Mouse (Mus musculus): ENCODE results near the gene Igfbp2. TPM values are rescaled to one million over a fixed set of nuclear protein-coding genes. Genes with fewer than 3 reads are reported as not detected.

Igfbp2 gene
- total RNA-seq, 2 experiments from 2014 or later: 45.6 to 56.5 TPM

GRCm38 (mm10) chr1:72853759-72854158 lies 29.5 kb downstream of the Igfbp2 start:
- DNase-seq (ENCODE audit: low spot score in 2 of 2): no peak

GRCm38 (mm10) chr1:72854337-72855237 lies 30.3 kb downstream of the Igfbp2 start:
- DNase-seq (ENCODE audit: low spot score in 2 of 2): no peak

DNA sequence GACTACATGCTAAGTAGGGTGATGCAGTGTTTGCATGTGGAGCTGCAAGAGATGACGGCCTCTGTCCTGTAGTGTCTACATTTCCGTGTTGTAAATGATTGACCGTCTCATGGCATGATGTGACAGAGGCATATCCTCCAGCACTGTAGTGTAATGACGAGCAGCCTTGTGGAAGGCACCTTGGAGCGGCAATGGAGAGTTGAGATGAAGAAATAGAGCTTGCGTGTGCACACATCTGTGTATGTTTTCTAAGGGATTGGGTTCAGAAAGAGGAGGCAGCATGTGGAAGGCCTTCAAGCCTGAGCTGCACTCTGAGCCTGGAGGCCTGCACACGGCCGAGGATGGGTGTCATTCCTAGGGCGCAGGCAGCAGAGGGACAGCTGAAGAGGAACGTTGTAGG lies 31.4 kb downstream of the Igfbp2 start:
- no peak for DNase-seq (ENCODE audit: low spot score in 2 of 2)

GRCm38 (mm10) chr1:72856209-72856909 lies 32.1 kb downstream of the Igfbp2 start:
- DNase-seq (ENCODE audit: low spot score in 2 of 2): no peak

- DNase-seq (ENCODE audit: low spot score in 2 of 2): no peak
Observed at GRCm38 (mm10) chr1:72857142-72857541, 32.8 kb downstream of the Igfbp2 start.

GRCm38 (mm10) chr1:72857631-72858030 lies 33.3 kb downstream of the Igfbp2 start:
- no peak for DNase-seq (ENCODE audit: low spot score in 2 of 2)

DNA sequence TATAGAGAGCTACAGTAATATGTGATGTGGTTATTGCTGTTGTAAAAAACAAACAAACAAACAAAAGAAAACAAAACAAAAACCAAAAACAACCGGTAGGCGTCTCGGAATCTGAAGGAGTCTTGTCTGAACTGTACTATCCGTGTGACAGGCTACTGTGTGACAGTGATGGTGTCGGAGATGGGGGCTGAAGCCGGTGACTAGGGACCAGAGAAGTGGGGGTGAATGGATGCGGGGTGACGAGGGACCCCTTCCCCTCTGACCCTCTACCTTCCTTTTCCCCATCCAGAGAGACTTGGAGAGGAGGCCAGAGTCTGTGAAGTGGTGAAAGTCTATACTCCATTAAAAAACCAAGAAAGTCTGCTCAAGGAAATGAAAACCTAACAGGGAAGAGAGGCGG lies 34.0 kb downstream of the Igfbp2 start:
- no peak for DNase-seq (ENCODE audit: low spot score in 2 of 2)

DNA sequence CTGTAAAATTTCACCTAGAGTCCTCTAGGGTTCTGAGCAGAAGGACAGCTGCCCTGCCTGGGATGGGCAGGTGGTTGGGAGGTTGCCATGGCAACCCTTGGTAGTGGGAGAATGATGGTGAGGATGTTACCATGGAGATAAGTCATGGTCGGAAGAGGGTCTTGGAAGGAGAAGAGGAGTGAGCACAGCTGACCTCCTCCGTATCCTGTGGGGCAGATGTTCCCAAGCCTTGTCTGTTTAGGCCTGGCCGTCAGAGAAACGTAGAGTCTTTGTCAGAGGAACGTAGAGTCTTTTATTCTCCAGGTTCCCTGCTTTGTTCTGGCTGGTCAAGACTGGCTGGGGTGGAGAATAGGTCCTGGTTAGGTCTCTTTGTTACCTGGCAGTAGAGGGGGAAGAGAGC lies 34.6 kb downstream of the Igfbp2 start:
- DNase-seq (ENCODE audit: low spot score in 2 of 2): no peak

- DNase-seq (ENCODE audit: low spot score in 2 of 2): no peak
Observed at GRCm38 (mm10) chr1:72859963-72860362, 35.7 kb downstream of the Igfbp2 start.

GRCm38 (mm10) chr1:72860502-72860901 lies 36.2 kb downstream of the Igfbp2 start:
- DNase-seq (ENCODE audit: low spot score in 2 of 2): no peak

DNA sequence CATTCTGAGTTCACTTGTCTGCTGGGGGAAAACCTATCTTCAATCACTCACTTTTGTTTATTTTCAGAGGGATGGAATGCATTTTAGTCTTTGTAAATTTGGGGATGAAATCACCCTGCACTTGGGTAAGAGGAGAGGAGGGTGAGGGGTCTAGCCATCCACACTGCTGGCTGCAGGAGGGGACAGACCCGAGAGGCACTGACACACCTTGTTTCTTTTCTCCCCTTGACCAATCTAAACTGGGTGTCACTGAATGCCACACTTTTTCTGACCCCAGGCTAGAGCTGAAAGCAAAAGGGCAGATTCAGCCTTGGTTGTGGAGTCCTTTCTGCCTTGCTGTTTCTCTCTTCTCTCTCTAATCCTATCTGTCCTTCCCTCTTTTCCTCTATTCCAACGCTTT lies 37.4 kb downstream of the Igfbp2 start:
- DNase-seq (ENCODE audit: low spot score in 2 of 2): no peak

- DNase-seq (ENCODE audit: low spot score in 2 of 2): no peak
Observed at GRCm38 (mm10) chr1:72862248-72862647, 37.9 kb downstream of the Igfbp2 start.

DNA sequence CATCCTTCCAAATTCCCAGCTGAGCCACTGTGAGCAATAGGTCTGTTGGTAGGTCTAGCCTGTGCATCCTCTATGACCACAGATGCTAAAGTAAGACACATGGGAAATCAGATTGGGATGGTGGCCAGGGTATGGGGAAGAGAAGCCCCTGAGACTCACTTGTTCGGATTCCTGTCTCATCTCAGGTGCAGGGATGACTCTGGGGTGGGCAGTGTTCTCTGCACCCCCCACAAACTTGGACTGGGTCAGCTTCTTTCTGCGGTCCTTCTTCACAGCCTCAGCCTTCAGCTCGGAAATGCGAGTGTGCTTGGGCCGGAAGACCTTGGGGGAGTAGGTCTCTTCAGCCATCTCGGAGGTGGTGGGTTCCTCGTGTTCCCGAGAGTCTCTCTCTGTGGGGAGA lies 39.4 kb downstream of the Igfbp2 start:
- no peak for DNase-seq (ENCODE audit: low spot score in 2 of 2)

GRCm38 (mm10) chr1:72864272-72864671 lies 40.0 kb downstream of the Igfbp2 start:
- DNase-seq (ENCODE audit: low spot score in 2 of 2): no peak

DNA sequence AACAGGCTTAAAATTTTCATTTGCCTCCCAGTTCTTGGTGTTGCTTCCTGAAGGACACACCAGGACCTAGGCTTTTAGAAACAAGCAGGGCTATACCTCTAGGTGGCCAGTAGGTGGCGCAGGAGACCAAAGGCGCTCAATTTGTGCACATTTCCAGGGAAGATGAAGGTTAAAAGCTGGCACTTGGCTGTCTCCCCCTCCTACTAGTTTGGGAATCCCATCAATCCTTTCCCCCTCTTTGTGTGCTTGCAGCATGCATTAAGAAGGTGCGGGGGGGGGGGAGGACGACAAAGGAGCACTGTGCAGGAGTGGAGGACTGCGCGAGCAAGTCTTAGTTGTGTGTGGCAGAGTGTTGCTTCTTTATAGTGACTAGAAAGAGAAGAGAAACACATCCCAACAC lies 41.6 kb downstream of the Igfbp2 start:
- peak in 1 of 2 experiments; percentile 71 for DNase-seq (ENCODE audit: low spot score in 2 of 2)

DNA sequence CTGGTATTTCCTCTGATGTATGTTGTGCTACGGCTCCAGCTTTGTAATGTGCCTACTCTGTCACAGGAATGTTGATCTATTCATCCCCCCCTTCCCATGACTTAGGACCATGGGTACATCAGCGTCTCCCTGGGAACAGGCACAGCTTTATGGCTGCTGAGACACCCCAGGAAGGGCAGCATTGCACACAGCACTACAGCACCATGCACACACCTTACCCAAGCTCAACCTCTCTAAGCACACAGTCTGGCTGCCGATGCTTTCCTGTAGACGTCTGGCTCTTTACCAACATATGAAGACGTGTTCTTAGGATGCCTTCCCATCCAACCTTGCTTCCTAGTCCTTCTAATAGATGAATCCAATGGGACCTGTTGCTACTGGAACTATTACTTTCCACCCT lies 42.1 kb downstream of the Igfbp2 start:
- no peak for DNase-seq (ENCODE audit: low spot score in 2 of 2)

DNA sequence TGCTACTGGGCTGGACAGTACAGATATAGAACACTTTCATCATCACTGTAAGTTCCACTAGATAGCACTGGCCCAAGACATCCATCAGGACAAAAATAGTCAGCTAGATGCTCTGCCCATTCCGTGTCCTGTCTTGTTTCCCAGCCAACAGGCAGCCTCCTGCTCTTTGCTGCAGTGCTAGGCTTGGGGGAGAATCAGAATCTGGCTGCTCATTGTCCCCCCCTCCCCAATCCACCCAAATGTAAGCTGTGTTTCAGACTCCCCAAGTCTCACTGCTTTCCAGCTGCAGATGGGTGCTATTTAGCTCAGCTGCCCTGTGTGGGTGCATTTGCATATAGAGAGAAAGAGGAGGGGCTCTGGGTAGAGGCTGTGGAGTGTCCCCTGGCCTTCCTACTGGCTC lies 43.0 kb downstream of the Igfbp2 start:
- no peak for DNase-seq (ENCODE audit: low spot score in 2 of 2)

DNA sequence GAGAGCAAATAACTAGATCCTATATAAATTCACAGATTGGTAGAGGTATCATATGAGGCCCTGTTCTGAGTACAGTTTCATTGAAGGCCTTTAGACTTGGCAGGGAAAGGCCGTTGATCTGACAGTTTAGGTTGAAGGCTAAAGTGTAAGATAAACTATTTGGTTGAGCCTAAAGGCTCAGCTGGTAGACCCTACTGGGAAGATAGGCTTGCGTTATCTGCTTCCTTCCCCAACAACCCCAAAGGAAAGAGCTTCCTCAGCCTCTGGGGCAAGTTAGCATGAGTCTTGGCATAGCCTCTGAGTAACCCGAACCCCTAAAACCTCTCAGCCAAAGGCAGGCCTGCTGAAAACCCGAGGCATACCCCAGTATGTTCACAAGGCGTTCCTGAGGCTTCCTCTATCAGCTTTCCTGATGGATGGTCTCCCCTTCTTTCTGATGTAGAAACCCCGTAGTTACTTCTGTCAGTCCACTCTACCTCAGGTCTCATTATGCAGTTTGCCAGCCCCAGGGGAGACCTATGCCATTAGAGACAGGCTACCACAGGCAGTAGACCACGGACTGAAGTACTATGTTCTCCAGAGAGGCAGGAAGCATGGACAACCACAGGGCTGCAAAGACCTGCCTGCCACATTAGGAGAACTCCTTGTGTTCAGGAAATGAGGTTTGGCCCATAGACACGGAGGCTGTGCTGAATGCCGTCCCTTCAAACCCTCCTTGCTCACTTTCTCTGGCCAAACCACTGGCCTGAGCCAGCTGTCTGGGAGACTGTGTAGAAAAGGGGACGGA lies 44.3 kb downstream of the Igfbp2 start:
- no peak for DNase-seq (ENCODE audit: low spot score in 2 of 2)

DNA sequence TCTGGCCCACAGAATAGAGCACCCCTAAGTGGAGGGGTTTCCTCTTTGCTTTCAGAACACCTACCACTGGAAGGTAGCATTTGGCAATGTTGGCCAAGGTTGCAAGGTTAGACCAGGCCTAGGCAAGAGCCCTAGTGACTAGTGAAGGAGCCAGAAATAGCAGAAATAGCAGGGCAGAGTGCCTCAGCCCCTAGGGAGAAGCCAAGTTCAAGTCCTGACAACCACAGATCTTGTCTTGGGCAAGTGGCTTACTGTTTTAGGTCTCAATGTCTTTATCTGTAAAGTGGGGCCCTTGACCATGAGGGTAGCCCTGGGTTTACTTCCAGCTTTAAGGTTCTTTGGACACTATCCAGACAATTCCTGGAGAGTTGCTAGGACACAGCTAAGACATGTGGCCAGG lies 45.0 kb downstream of the Igfbp2 start:
- no peak for DNase-seq (ENCODE audit: low spot score in 2 of 2)

- peak; percentile 56 to 72 for DNase-seq (ENCODE audit: low spot score in 2 of 2)
Observed at GRCm38 (mm10) chr1:72869681-72870614, 45.6 kb downstream of the Igfbp2 start.
